Mouse (Mus musculus) T-helper 17 cell (primary cell): ENCODE measurements at regions not wholly inside any gene's neighbourhood (a gene's known extent, or its start where the extent isn't known, plus 50 kb on each side); places are given as distances from the start of the nearest gene placed in this dataset.

Source experiments
- in situ Hi-C, 2 experiments: fragments of 300-600 bp; cut with MboI, MseI; formaldehyde crosslinking; loops; 1 replicate in 1 of 2; 2 replicates in 1 of 2; pipeline ENCODE4 v1.15.1; 2025; ENCODE audit warnings: high pct_unique_total_duplicates in 2 of 2

DNA sequence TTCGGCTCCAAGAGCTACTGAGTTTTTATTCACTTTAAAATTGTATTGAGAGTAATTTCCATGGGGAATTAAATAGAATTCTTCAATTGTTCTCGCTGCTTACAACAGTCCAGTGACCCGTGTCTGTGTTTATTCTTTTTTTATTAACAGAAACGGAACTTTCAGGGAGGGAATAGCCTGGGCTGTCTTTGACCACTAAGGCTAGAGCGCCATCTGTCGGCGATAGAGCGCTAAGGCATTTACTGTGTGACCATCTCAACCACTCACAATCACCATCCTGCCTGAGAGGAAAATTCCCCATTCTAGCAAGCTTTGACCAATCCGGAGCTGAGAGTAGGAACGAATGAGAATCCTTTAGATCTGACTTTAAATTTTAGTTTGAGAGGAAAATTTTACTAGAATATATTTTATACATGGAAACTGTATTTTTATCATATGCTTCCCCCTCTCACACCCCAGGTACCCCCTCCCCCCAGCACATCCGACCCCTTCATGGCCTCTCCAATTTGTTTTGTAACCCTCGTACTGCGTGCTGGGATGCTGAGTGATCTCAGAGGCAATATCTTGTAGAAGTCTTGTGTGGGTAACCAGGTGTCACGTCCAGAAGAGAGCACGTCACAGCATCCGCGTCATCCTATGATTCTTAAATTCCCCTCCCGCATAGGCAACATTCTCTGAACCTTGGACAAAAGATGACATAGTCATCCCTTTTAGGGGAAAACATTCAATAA lies 139.9 kb downstream of the Csl start:
- in situ Hi-C loops = loop anchor here (5.0 to 25.0 kb wide), 3 partner anchors 447 to 1907 kb away; no protein-coding TSS in a partner anchor

DNA sequence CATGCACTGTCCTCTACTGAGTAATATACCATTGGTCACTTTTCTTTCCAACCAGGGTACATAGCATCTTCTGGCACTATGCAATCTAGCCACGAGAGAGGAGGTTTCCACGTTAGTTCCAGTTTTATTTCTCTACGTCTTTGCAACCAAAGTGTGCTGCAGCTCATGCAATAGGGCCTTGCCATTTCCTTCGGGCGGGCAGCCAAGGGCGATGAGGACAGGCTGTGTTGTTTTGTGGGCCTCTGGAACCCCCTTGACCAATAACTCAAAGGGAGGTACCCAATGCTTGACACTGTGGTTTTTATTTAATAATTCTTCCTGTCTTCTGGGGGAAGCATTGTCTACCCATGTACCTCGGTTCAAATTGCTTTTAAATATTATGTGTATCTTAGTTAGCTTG lies 139.0 kb downstream of the Csl start:
- in situ Hi-C loops = loop anchor here in 1 of 2 experiments (25.0 kb wide), 1 partner anchor 1908 kb away; no protein-coding TSS in a partner anchor

DNA sequence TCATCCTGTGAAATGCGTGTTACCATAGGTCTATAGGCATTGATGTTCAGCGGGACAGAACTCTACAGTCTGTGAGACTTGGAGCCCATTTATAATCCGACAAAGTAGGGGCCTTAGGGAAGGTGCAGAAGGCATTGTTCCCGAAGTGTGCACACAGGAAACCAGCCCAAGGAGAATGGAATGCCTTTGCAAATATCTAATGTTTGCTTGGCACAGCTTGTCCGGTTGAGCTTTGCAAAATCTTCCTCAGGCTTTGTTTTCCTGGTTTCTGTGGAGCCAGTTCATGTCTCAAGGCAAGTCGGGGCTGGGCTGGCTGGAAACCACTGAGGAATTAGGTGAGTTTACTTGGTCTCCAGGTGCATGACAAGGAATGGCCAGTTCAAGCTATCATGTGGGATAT lies 132.1 kb downstream of the Csl start:
- in situ Hi-C loops = no loop called here

DNA sequence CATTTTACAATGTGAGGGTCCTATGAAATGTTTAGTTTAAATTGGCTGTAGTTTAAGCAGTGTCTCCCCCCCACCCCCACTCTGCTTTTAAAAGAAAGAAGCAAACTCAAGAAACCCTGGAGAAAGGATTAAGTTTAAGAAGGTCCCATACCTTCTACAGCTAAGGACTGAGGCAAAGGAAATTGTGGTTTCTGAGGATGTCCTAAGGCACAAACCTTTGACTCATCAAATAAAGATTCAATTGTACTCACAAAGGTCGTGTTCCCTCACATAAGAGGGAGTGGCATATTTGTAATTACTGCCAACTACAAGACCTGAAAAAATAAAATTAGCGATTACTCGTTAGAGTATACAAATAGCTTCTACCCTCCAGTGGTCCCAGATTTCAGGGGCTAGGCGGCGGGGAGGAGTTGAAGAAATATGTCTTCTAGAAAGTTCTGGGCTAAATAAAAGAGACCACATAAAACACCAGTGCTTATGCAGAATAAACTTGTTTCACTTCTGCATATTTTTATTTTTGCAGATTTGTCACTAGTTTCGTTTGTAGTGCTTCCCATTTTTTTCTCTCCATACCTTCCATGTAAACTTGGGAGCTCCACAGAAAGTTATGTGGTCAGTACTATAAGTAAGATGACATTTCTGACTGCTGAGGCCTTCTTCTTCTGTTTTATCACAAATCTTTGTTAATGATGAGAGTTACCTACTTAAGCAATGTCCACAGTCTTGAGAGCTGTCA lies 127.0 kb downstream of the Csl start:
- in situ Hi-C loops = no loop called here

DNA sequence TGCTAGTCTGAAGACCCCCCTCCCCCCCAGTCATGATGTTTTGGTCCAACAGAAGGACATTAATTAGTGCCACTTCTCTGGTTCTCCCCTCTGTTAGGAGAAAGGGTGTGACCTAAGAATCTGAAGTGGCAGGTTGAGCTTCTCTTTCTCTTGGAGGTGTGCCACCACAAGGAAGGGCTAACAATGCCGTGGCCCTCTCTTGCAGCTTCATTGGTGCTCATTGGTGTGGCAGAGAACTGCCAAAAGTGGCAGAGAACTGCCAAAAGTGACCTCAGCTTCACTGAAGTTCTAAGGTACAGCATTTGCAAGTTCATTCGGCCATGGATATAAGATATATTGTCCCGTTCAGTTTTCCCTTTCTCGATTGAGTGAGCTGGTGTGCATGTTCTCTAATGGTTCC lies 123.7 kb downstream of the Csl start:
- in situ Hi-C loops = no loop called here

DNA sequence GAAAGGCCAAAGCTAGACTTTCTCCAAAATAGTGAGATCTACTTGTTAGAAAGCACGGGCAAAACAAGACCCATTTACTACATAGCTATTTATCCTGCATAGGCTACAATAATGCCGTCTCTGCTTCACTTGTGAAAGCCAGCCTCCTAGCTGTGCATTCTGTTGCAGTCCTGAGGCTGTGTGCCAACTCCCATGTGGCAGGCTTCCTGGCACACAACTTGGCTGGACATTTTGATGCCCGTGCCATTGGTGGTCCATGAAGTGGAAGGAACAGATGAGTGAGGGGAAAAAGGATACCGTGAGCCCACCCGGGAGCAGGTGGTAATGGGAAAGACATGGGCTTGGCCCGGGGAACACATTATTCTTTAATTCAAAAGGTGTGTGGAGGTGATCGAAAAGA lies 120.4 kb downstream of the Csl start:
- in situ Hi-C loops = no loop called here

DNA sequence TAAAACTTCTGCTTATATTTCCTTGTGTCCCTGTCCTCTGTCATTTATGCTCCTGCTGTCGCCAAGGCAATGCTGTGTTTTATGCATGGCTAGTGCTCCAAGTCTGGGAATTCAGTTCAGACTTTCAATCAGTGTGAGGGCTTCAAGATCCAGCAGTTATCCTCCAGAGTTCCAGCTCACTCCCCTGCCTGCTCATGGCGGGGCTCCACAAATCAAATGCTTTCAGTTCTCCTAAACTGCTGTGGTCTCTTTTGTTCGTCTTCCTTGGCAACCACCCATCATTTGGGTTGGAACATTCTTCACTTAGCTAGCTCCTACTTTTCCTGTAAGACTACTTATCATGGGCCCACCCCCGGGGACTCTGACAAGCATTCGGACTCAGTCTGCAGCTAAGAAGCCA lies 120.0 kb downstream of the Csl start:
- in situ Hi-C loops = no loop called here

DNA sequence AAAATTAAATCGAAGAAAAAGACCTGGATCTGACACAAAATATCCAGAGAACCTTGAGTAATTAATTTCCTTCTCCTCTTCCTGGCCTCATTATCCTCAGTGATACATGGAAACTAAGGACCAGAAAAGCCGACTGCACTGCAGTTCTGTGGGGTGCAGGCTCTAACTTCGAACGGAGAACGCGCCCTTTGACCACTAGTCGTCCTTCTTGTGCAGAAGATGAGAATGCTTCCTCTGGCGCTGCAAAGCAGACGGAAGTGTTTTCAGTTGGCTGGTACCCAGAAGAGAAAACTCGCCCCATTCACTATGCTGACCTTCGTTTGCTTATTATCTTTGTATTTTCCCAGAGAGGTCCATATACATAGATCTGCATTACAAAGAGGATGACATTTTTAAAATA lies 117.7 kb downstream of the Csl start:
- in situ Hi-C loops = loop anchor here (5.0 kb wide), 2 partner anchors 831 to 841 kb away; no protein-coding TSS in a partner anchor

DNA sequence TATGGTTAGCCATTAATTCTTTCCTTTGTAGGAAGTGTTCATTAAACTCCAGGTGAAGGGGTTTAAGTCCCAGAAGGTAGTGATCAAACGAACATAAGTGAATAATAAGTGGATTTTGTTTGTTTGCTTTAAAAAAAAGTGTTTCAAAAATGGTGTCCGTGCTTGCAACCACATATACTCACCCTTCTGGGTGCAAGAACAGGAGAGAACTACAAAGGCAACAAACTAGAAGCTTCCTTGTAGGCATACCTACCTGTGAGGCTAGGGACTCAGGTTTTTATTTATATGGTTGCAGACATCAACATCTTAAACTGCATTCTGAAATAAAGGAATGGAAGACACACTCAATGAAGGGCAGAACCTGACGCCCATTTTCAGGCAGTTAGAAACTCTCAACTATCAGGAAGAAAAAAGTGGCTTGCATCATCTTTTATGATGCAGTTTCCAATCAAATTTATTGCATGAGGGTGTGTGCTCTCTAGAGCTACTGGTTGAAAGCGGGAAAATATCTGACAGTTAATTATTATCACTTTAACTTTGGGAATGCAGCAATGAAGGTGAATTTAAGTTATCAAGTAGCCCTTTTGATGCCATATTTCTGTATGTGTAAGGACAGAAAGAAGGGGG lies 117.1 kb downstream of the Csl start:
- in situ Hi-C loops = loop anchor here (5.0 kb wide), 2 partner anchors 830 to 840 kb away; no protein-coding TSS in a partner anchor

DNA sequence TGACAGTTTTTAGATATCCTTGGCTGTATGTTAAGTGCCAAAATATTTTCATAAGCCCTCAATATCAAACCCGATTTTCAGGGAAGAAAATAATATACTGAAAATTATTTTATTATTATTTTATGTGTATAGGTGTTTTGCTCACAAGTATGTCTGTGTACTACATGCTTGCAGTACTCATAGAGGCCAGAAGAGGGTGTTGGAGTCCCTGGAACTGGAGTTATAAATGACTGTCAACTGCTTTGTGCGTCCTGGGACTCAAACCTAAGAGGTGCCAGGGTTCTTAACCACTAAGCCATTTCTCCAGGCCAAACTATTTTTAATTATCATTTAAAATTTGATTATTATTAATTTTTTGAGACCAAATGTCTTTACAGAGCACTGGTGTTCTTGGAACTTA lies 114.5 kb downstream of the Csl start:
- in situ Hi-C loops = loop anchor here (5.0 kb wide), 2 partner anchors 827 to 837 kb away; no protein-coding TSS in a partner anchor

DNA sequence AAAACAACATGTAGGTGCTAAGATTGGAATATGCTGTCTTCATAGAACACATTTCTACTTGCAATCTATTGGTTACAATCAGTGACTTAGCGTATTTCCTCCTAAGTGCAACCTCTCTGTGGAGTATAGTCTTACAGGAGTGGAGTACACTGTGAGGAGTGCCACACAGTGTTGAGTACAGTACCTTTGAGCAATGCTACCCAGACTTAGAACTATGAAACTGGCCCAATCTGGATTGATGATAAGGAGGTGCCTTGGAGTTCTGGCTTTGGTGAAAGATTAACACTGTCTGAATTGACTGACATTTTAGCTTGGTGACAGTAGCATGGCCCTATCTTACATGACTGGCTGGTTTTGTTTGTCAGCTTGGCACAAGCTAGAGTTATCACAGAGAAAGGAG lies 107.4 kb downstream of the Csl start:
- in situ Hi-C loops = no loop called here

DNA sequence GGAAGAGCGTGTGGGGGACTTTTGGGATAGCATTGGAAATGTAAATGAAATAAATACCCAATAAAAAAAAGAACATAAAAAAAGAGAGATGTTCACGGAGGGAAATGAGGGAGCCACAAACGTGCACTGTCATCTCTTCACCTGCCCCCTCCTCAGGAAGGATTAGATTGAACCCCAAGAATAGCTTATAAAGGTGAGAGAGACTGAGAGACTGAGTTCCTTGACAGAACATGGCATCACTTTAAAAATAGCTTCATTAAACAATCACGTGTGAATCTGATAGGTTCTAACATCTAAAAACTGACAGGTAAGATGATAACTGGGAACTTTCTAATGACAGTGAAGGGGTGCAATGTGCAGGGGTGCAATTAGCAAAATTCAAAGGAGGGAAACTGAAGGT lies 105.2 kb downstream of the Csl start:
- in situ Hi-C loops = no loop called here

DNA sequence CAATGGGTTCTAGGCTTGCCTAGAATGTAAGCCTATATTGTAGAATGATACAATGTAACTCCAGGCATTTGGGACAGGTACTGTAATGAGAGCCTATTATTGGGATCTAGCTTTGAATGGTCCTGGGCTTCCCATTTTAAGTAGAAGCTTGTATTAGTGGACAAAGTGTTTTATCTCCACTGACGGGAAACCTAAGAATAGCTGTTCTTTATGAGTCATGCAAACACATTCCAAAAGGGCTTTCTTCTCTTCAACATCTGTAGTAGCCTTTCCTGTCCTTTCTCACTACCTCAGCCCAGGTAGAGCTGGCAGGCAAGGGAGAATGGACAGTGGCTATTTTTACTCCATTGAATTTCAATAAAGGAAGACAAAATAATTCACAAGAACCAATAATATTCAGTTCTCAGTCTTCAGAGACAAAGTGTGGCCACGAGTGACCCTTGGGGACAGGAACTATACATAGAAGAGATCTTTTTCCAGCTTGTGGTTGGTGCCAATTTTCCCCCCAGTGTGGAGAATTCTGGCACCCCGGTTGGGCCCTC lies 82.8 kb downstream of the Csl start:
- in situ Hi-C loops = loop anchor here in 1 of 2 experiments (10.0 kb wide), 1 partner anchor 1092 kb away; no protein-coding TSS in a partner anchor

DNA sequence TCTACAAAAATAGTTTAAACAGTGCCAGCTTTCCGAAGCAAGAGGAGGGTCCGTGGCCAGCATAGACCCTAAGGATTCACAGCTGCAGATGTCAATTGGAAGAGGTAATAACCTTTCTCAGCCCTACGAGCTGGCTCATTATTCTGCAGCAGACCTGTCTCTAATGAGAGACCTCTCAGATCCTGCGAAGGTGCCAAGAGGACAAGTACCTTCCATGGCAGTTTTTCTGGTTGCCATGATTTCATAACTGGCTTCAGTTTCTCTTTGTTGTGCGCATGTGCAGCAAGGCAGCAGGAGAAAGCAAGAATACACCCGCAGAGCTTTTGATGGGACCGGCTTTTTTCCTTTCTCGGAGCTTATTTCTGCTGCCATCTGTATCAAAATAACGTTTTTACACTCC lies 81.4 kb downstream of the Csl start:
- in situ Hi-C loops = loop anchor here in 1 of 2 experiments (10.0 kb wide), 1 partner anchor 1093 kb away; no protein-coding TSS in a partner anchor

DNA sequence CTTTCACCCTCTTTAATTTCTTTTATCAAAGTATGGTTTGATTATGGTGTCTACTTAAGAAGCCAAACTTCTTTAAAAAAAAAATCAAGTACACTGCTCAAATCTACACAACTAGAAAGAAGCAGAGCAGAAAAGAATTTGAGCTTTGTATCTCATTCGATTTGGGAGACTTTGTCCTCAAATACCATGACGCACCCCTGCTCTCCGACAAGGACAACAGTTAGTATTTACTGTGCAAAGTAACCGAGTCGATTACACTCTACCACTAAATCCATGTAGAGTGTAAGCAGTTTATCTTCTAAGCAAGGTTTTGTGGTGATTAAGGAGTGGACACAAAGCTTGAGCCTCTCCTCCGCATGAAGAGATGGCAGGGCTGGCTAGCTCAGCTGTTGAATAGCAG lies 79.6 kb downstream of the Csl start:
- in situ Hi-C loops = loop anchor here in 1 of 2 experiments (10.0 kb wide), 1 partner anchor 1095 kb away; no protein-coding TSS in a partner anchor

DNA sequence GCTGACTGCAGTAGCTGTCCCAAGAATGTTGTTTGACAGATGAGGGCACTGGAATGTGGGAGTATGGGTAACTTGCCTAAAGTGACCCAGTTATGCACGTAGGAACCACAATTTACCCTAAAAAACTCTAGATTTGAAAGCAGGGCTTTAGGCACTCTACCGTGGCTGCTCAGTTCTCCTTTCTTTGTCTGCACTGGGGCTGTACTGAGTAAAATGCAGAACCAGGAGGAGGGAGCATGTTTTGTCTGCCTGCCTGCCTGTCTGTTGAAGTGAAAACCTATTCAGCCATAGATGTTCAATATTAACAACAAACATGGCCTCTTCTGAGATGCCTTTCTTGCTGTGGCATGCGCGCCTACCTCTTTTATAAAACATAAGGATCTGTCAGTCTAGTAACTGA lies 77.5 kb downstream of the Csl start:
- in situ Hi-C loops = no loop called here

DNA sequence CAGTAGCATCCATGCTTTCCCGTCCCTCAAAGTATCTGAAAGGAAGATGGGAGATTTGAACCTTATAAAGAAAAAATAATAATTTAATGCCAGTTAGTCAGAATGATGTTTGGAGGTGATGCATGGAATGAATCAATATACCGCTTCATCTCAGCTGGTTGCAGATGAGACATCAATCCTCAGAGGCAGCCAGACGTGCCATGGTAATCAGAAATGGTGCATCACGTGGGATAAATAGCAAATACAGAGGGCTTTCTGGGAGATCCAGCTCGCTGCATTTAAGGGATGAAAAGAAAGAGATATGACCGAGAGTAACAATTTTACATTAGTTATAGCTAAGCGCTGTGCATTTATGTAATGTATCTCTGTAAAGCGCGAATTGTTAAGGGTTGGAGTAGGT lies 77.1 kb downstream of the Csl start:
- in situ Hi-C loops = no loop called here

DNA sequence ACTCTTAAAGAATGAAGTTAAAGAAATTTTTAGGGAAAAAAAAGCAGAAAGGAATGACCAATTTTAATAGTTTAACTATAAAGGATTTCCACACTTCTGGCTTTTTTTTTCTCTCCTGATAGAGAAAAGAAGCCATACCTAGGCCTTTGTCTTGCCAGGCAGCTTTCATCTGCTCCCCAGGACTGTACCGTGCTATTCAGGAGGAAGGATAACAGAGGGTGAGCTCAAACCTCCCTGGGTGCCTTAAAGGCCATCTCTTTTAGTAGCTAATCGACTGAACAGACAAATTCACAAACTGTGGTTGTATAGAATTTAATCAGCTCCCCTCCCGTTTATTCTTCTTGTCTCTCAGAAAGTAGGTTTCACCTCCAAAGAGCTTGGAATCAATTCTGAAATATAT lies 76.1 kb downstream of the Csl start:
- in situ Hi-C loops = no loop called here

DNA sequence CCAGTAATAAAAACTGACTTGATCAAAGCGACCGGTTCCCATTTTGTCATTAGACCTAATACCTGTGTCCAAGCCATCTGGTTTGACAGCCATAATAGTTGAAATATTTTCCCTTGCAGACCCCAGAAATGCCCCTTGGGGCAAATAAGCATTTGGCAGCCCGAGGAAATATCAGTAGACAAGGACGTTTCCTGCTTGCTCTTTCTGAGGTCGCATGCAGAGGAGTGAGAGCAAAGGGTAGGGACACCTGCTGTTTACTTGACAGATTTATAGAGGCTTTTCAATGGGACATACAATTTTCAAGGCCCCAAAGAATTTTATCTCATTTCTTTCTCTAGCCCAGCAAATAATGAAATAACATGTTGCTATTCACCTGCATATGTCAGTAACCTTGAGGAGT lies 73.5 kb downstream of the Csl start:
- in situ Hi-C loops = no loop called here

DNA sequence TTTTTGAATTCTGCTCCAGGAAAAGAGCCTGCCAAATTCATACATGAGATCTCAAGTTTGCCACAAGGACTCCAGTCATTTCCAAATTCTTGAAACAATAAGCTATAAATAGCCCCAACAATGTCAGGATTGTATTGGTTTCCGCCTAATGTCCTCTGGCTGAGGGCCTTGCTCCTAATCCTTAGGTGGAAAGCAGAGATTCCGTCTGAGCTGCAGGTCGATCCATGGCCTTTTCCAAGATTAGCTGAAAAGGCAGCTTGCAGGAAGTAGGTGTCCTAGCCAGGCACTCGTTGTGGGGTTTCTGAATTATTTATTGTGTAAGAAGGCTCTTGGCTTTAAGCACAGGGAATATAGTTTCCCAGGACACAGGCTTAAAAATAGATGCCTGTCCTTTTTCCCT lies 72.4 kb downstream of the Csl start:
- in situ Hi-C loops = no loop called here

DNA sequence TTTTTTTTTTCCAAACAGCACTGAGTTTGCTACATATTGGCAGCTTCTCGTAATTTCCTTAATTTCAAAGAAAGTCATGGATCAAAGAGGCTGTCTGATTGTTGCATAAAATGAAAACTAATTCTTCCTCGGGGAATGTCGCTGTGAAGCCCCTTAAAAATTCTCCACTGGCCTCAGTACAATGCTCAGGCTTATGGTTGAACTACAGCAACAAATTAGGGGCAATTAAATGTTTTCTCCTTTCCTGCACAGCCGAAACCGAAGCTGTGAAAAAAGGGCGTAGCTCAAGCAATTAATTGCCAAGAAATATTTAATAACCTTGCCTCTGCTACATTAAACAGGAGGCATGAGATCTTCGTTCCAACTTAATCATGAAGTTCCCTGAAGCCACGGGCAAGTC lies 61.8 kb downstream of the Csl start:
- in situ Hi-C loops = no loop called here

DNA sequence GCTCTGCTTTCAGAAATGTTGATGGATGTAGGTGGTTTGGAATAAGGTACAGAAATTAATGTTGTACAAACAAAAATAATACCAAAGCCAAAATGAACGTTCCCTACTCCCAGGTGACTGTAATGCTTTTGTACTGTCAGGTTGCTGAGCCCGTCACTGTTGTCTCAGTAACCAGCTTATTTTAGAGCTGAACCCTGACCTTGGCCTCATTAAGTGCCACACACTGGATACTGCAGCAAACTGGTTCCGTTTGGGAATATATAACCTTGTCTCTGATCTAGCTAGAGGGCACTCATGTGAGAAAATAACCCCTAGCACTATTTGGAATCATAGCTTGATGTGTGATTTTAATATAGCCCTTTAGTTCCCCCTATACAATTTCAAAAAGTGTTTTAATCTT lies 60.0 kb downstream of the Csl start:
- in situ Hi-C loops = no loop called here
